Mouse (Mus musculus) liver, adult (tissue): ENCODE data around the gene Cd24a.

ENCODE experiments used
- GATA4 ChIP-seq: IDR thresholded peaks from 2 replicates; pipeline ENCODE4 v1.6.1; 2014; ENCODE audit warnings: mild to moderate bottlenecking, low read length; ENCODE audit not compliant: insufficient replicate concordance

The Cd24a gene

DNA sequence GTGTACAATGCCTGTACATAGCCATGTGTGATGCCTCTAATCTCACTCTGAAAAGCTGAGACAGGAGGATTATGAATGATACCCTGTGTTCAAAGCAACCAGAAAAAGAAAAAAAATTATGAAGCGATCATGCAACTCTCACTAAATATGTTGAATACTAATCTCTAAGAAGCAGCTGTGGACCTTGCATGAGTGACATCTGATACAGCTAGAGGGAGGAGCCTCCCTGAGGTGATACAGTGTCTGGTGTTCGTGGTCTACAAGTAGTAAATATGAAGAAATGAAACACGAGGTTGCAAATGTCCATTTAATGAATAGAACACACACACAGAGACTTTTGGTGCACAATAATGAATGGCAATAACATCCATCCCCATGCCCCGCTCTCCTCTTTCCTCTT is 52.5 kb downstream of the Cd24a start:
- no peak for TF ChIP-seq GATA4

DNA sequence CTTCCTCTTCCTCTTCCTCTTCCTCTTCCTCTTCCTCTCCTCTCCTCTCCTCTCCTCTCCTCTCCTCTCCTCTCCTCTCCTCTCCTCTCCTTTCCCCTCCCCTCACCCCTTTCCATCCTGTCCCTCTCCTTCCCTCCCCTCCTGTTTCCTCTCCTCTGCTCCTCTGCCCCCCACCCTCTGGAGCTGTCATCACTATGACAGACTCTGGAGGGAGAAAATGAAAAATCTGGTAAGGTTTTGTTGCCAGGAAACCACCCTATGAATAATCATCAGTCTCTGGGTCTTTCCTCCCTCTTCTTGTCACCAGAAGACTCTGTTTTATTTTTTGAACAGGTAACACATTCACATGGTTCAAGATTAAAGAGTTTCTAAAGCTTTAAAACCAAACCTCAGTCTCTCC is 53.0 kb downstream of the Cd24a start:
- TF ChIP-seq GATA4 = no peak

DNA sequence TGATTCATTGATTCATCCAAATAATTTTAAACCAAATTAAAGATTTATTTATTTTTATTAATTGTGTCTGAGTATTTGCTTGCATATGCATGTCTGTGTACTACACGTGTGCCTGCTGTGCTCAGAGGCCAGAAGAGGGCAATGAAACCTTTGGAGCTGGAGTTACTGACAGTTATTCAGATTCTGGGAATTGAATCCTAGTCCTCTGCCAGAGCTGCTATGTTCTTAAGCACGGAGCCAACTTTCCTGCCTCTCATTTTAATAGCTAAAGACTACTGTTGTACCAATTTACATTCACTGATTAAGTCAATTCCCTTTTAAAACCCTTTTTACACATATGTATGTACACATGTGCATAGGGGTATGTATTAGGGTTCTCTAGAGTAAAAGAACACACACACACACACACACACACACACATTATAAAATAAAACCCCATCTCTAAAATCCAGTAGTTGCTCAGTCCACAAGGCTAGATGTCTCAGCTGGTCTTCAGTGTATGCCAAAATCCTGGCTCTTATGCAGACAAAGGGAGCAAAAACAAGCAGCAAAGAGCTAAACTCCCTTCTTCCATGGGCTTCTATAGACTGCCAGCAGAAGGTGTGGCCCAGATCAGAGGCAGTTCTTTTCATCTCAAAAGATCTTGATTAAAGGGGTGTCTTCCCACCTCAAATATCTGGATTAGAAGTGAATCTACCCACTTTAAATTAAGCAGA is 53.7 kb downstream of the Cd24a start:
- no peak for TF ChIP-seq GATA4

GRCm38 (mm10) chr10:43633117-43633516 is 55.0 kb downstream of the Cd24a start:
- TF ChIP-seq GATA4 = no peak
